8 mouse cellular contexts compared by ENCODE assay signal in the genomic region with DNA sequence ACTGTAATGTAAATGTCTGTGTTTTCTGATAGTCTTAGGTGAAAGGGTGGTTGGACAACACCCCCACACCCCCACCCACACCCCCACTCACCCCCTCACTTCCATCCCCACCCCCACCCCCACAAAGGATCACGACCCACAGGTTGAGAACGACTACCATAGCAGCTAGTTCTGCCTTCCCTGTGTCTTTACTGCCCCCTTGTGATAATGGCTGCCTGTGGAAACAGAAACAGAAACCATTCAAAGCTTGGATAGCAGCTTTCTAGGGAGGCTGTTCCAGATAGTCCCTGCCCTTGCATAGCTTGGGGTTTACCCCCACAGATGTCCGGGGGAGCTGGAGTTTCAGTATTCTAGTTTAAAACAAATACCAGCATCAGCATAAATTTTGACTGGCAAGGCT. TPM values are rescaled to one million over a fixed set of nuclear protein-coding genes. Genes with fewer than 3 reads are reported as not detected.
DNase-seq lines count a peak whose midpoint lies in the region; ATAC-seq lines count a peak whose summit lies in the region.

No protein-coding gene starts in this region.

- ATAC-seq in hematopoietic stem cell, adult 5-6 weeks (replicated peaks in 1 of 2; ENCODE audit: insufficient read depth in 1 of 2, low FRiP score in 2 of 2, low TSS enrichment in 1 of 2, low read depth in 1 of 2, poor library complexity in 2 of 2, severe bottlenecking in 2 of 2): peak; percentile 59 to 66; a peak in 3 of 4 replicates

- peak; percentile 17 for DNase-seq in gastrocnemius, adult 18-20 months (ENCODE audit: low spot score)
- no peak for DNase-seq in gastrocnemius, adult 8-10 months (ENCODE audit: low spot score in 2 of 2)
- DNase-seq in right cerebral cortex, adult 2 months (ENCODE audit: low spot score in 2 of 2): peak; percentile 34 to 54
- DNase-seq in right cerebral cortex, postnatal 36 days (ENCODE audit: low spot score in 2 of 2): no peak
- DNase-seq in cerebellum, adult 8-10 months: peak; percentile 62
- DNase-seq in lung, postnatal 10 days: peak; percentile 65
- DNase-seq in testis, postnatal 14 days (ENCODE audit: low spot score): no peak

RNA-seq across cellular contexts. Expression of a gene that starts 3.0 kb away (rescaled TPM):
- under 1 TPM in 1 of 2 experiments, not detected in 1; 0.09 TPM for total RNA-seq in gastrocnemius, adult 18-20 months (2021)
- under 1 TPM in 2 of 4 experiments, not detected in 2; 0.07 to 0.11 TPM for total RNA-seq in gastrocnemius, adult 8-10 months (2022)
- not detected in 2 replicates for total RNA-seq in hematopoietic stem cell, adult 5-6 weeks (2017)

RNA-seq across cellular contexts. Expression of a gene that starts 56.8 kb away (rescaled TPM):
- total RNA-seq in gastrocnemius, adult 18-20 months (2021): 10 to 100 TPM; 29.9 to 33.8 TPM
- total RNA-seq in gastrocnemius, adult 8-10 months (2022): 10 to 100 TPM; 25.0 to 47.1 (median 34.0) TPM
- 22.6 and 22.9 TPM in 2 replicates for total RNA-seq in hematopoietic stem cell, adult 5-6 weeks (2017)

Comparison
In these comparisons a context has a peak if more than half of its experiments do, and no peak if none do; other contexts are left out.
1. DNase-seq: peak in gastrocnemius, adult 18-20 months (single experiment), right cerebral cortex, adult 2 months (2 of 2), cerebellum, adult 8-10 months (single experiment) and lung, postnatal 10 days (single experiment); none in gastrocnemius, adult 8-10 months (0 of 2), right cerebral cortex, postnatal 36 days (0 of 2) and testis, postnatal 14 days (single experiment).